Mouse (Mus musculus): ENCODE results near the gene 2410004P03Rik. TPM values are rescaled to one million over a fixed set of nuclear protein-coding genes. Genes with fewer than 3 reads are reported as not detected.

2410004P03Rik gene
- polyA plus RNA-seq, 1 experiment = 1.1 TPM

DNA sequence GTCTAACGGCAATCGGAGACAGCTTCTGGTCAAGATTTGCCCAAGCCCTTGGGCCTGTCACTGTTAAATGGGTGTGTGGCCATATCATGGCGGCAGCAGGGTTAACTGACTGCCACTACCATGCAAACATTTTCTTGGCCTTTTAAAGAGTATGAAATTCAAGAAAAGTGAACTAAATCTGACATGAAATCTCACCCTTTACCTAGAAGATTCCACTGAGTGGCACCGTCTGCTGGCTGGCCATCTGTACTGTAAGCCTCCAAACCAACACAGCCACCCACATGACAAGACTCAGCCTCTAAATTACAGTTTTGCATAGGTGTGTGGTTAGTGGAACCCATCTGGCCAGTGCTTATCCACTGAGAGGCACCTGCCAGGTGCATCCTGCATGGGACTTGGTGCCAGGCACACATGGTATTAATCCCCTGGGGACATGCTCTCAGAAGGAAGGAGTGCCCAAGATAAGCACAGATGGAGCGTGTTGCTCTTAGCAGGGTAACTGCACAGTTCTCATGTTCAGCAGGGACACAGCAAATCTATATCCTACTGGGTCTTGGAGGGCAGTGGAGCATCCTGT, 14.6 kb downstream of the 2410004P03Rik start:
- Histone ChIP-seq H3K4me1 (replicated peaks; ENCODE audit: control insufficient read depth, insufficient read depth, low read length) (peaks cover 26% of the 10 kb centered on the region), H3K4me3 (ENCODE audit: control insufficient read depth, insufficient read depth, low read length) (no peak overlapping the region), H3K27ac (ENCODE audit: control insufficient read depth, insufficient read depth, low read length) (no peak overlapping the region), H3K36me3 (ENCODE audit: control insufficient read depth, insufficient read depth, low read length) (peaks cover 6% of the 10 kb centered on the region; the same call in 1 of the 2 replicates), H3K27me3 (ENCODE audit: control insufficient read depth, insufficient read depth, low read length) (no peaks in the 10 kb centered on the region)
- 65% methylated on average over 5 of the region's 5 CpGs for WGBS
- TF ChIP-seq POLR2A (IDR thresholded peaks at IDR 0.05; ENCODE audit: control insufficient read depth, extremely low read depth, insufficient read depth, low read length, poor library complexity) (no peak), CTCF (IDR thresholded peaks at IDR 0.05; ENCODE audit: borderline replicate concordance, control insufficient read depth, extremely low read depth, insufficient read depth, low read length, poor library complexity) (no peak)
- no peak for DNase-seq

DNA sequence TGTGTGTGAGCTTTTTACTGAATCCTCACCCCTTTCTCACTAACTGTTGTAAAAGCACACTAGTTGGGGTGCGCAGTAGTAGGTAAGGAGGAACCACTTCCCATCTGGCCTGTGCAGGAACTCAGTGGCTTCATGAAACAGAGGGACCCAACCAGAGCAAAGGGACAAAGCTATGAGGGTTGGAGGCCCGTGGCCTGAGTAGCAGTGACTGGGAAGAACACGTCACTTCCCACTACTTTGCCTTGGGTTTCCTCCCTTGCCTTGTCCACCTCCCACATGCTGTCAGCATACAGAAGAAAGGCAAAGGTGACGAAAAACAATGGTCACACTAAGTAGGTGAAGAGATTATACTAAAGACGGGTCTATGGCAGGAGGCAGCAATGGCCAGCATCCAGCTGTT, 15.2 kb downstream of the 2410004P03Rik start:
- TF ChIP-seq POLR2A (IDR thresholded peaks at IDR 0.05; ENCODE audit: control insufficient read depth, extremely low read depth, insufficient read depth, low read length, poor library complexity) (no peak), CTCF (IDR thresholded peaks at IDR 0.05; ENCODE audit: borderline replicate concordance, control insufficient read depth, extremely low read depth, insufficient read depth, low read length, poor library complexity) (no peak)
- Histone ChIP-seq H3K4me1 (replicated peaks; ENCODE audit: control insufficient read depth, insufficient read depth, low read length) (peaks cover 24% of the 10 kb centered on the region), H3K4me3 (ENCODE audit: control insufficient read depth, insufficient read depth, low read length) (no peak overlapping the region), H3K27me3 (ENCODE audit: control insufficient read depth, insufficient read depth, low read length) (no peaks in the 10 kb centered on the region), H3K36me3 (ENCODE audit: control insufficient read depth, insufficient read depth, low read length) (peaks cover 6% of the 10 kb centered on the region; the same call in 1 of the 2 replicates), H3K27ac (ENCODE audit: control insufficient read depth, insufficient read depth, low read length) (no peak overlapping the region)
- WGBS = 60% methylated on average over 5 of the region's 5 CpGs
- no peak for DNase-seq

DNA sequence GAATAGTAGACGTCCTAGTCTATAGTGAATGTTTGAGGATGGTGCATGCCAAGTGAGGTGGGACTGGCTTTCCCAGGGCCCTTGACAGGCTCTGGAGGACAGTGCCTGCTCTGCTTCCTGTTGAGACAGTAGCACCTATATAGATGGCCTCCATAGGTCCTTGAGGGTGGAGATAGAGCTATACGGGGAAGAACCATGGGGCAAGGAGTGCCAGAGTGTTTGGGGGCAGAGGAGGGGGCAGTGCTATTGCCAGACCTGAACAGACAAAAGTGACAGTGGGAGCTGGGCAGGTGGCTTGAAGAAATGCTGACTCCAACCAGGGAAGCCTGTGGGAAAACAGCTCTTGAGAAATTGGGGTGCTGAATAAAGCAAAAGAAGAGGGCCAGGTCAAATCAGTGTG, 17.2 kb downstream of the 2410004P03Rik start:
- 100% methylated on average over 2 of the region's 2 CpGs for WGBS
- TF ChIP-seq POLR2A (IDR thresholded peaks at IDR 0.05; ENCODE audit: control insufficient read depth, extremely low read depth, insufficient read depth, low read length, poor library complexity) (no peak), CTCF (IDR thresholded peaks at IDR 0.05; ENCODE audit: borderline replicate concordance, control insufficient read depth, extremely low read depth, insufficient read depth, low read length, poor library complexity) (no peak)
- no peak for DNase-seq
- no peak overlapping the region for H3K27ac ChIP-seq (ENCODE audit: control insufficient read depth, insufficient read depth, low read length)
- no peak overlapping the region for H3K4me3 ChIP-seq (ENCODE audit: control insufficient read depth, insufficient read depth, low read length)
- peaks cover 6% of the 10 kb centered on the region; the same call in 1 of the 2 replicates for H3K36me3 ChIP-seq (ENCODE audit: control insufficient read depth, insufficient read depth, low read length)
- peaks cover 12% of the 10 kb centered on the region for H3K4me1 ChIP-seq (replicated peaks; ENCODE audit: control insufficient read depth, insufficient read depth, low read length)
- no peaks in the 10 kb centered on the region for H3K27me3 ChIP-seq (ENCODE audit: control insufficient read depth, insufficient read depth, low read length)

DNA sequence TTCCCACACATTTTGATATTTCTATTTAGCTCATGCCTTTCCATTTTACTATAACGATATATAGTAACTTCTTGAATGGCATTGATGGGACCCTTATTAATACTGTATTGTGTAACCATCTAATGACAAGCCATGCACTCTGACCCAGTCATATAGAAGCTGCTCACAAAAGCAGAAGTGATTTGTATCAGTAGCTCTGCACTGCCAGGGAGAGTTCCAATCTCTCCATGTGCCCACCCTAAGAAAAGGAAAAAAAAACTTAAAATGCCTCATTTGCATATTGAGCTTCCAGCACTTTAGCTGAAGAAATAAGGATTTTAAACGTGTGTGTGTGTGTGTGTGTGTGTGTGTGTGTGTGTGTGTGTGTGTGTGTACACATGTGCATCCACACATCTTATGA, 19.2 kb downstream of the 2410004P03Rik start:
- no peak overlapping the region for H3K27ac ChIP-seq (ENCODE audit: control insufficient read depth, insufficient read depth, low read length)
- no peak overlapping the region for H3K4me3 ChIP-seq (ENCODE audit: control insufficient read depth, insufficient read depth, low read length)
- WGBS = 95% methylated on average over 2 of the region's 2 CpGs
- no peak for DNase-seq
- no peaks in the 10 kb centered on the region for H3K27me3 ChIP-seq (ENCODE audit: control insufficient read depth, insufficient read depth, low read length)
- TF ChIP-seq POLR2A (IDR thresholded peaks at IDR 0.05; ENCODE audit: control insufficient read depth, extremely low read depth, insufficient read depth, low read length, poor library complexity) (no peak), CTCF (IDR thresholded peaks at IDR 0.05; ENCODE audit: borderline replicate concordance, control insufficient read depth, extremely low read depth, insufficient read depth, low read length, poor library complexity) (no peak)
- peaks cover 3% of the 10 kb centered on the region; the same call in 1 of the 2 replicates for H3K4me1 ChIP-seq (replicated peaks; ENCODE audit: control insufficient read depth, insufficient read depth, low read length)
- H3K36me3 ChIP-seq (ENCODE audit: control insufficient read depth, insufficient read depth, low read length) = peaks cover 6% of the 10 kb centered on the region; the same call in 1 of the 2 replicates

DNA sequence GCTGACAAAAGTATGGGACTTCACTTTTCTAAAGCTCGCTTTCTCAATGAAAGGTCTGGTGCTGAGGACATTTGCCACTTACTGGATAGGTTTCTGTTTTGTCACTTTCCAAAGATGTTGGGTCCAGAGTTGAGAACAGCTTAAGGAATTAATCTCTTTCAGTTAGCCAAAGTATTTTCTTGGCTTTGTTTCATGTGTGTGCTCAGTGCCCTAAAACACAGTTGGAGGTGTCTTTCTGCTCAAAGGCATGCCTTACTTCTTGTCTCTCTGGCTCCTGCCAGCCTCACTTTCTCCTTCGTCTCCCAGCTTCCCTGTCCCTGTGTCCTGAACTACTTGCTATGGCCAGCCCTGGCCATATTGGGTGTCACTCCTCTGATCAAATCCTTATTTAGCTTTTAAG, 20.2 kb downstream of the 2410004P03Rik start:
- Histone ChIP-seq H3K4me1 (replicated peaks; ENCODE audit: control insufficient read depth, insufficient read depth, low read length) (no peaks in the 10 kb centered on the region), H3K4me3 (ENCODE audit: control insufficient read depth, insufficient read depth, low read length) (no peak overlapping the region), H3K27ac (ENCODE audit: control insufficient read depth, insufficient read depth, low read length) (no peak overlapping the region), H3K36me3 (ENCODE audit: control insufficient read depth, insufficient read depth, low read length) (peaks cover 6% of the 10 kb centered on the region; the same call in 1 of the 2 replicates), H3K27me3 (ENCODE audit: control insufficient read depth, insufficient read depth, low read length) (no peaks in the 10 kb centered on the region)
- over 99% methylated on average over 2 of the region's 2 CpGs for WGBS
- DNase-seq = no peak
- no peak for TF ChIP-seq POLR2A (IDR thresholded peaks at IDR 0.05; ENCODE audit: control insufficient read depth, extremely low read depth, insufficient read depth, low read length, poor library complexity)
- TF ChIP-seq CTCF (IDR thresholded peaks at IDR 0.05; ENCODE audit: borderline replicate concordance, control insufficient read depth, extremely low read depth, insufficient read depth, low read length, poor library complexity) = no peak

DNA sequence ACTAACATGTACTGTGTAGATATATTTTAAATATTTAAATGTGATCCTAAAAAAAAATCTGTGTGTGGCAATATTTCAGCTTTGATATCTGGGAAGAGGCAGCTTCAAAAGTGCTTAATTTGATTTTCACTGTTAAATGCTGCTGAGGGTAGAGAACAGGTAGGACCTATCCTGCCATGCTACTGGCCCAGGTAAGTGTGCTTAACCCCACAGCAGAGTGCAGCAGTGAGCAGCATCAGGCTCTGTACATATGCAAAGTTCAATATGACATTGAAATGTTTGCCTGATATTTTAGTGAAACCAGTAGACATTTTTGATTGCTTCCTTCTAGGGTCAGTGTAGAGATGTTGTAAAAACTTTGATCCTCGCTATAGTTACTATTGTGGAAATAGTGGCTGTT, 25.7 kb downstream of the 2410004P03Rik start:
- no peak overlapping the region for H3K4me3 ChIP-seq (ENCODE audit: control insufficient read depth, insufficient read depth, low read length)
- H3K4me1 ChIP-seq (replicated peaks; ENCODE audit: control insufficient read depth, insufficient read depth, low read length) = no peaks in the 10 kb centered on the region
- no peak overlapping the region for H3K27ac ChIP-seq (ENCODE audit: control insufficient read depth, insufficient read depth, low read length)
- H3K36me3 ChIP-seq (ENCODE audit: control insufficient read depth, insufficient read depth, low read length) = peaks cover 4% of the 10 kb centered on the region; the same call in 1 of the 2 replicates
- 95% methylated on average over 1 of the region's 1 CpGs for WGBS
- TF ChIP-seq CTCF (IDR thresholded peaks at IDR 0.05; ENCODE audit: borderline replicate concordance, control insufficient read depth, extremely low read depth, insufficient read depth, low read length, poor library complexity) (no peak), POLR2A (IDR thresholded peaks at IDR 0.05; ENCODE audit: control insufficient read depth, extremely low read depth, insufficient read depth, low read length, poor library complexity) (no peak)
- H3K27me3 ChIP-seq (ENCODE audit: control insufficient read depth, insufficient read depth, low read length) = no peaks in the 10 kb centered on the region
- DNase-seq = no peak

DNA sequence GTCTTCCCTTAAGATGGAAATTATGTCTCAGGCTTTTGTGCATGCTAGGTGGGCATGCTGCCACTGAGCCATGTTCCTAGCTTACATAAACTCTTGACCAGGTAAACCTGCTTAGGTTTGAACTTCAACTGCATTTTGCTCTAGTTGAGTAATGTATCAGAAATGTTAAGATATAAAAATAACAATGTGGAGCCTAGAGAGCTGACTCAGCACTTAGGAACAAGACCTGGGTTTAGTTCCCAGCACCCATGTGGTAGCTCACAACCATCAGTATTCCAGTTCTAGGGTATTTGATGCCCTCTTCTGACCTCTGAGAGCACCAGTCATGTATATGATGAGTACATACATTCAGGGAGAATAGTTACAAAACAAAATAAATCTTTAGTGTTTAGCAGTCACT, 34.4 kb downstream of the 2410004P03Rik start:
- Histone ChIP-seq H3K4me3 (ENCODE audit: control insufficient read depth, insufficient read depth, low read length) (no peak overlapping the region), H3K27me3 (ENCODE audit: control insufficient read depth, insufficient read depth, low read length) (no peaks in the 10 kb centered on the region), H3K36me3 (ENCODE audit: control insufficient read depth, insufficient read depth, low read length) (peaks cover 61% of the 10 kb centered on the region), H3K27ac (ENCODE audit: control insufficient read depth, insufficient read depth, low read length) (no peak overlapping the region), H3K4me1 (replicated peaks; ENCODE audit: control insufficient read depth, insufficient read depth, low read length) (no peaks in the 10 kb centered on the region)
- no peak for DNase-seq
- TF ChIP-seq POLR2A (IDR thresholded peaks at IDR 0.05; ENCODE audit: control insufficient read depth, extremely low read depth, insufficient read depth, low read length, poor library complexity) (no peak), CTCF (IDR thresholded peaks at IDR 0.05; ENCODE audit: borderline replicate concordance, control insufficient read depth, extremely low read depth, insufficient read depth, low read length, poor library complexity) (no peak)
